Mouse (Mus musculus) erythroblast, embryonic 14.5 days (primary cell): ENCODE data around the gene Ivd. TPM values are rescaled to one million over a fixed set of nuclear protein-coding genes. Genes with fewer than 3 reads are reported as not detected.
A peak's percentile ranks its signal among the peaks of the same experiment; 100 is the strongest.

ENCODE experiments used
- H3K27me3 ChIP-seq: 2 replicates; pipeline ENCODE4 v1.6.1; 2012; ENCODE audit warnings: inconsistent platforms; ENCODE audit not compliant: control insufficient read depth
- H3K36me3 ChIP-seq: 2 replicates; pipeline ENCODE4 v1.6.1; 2012; ENCODE audit warnings: mild to moderate bottlenecking, inconsistent platforms; ENCODE audit not compliant: control insufficient read depth
- H3K4me1 ChIP-seq: 2 replicates; pipeline ENCODE4 v1.6.1; 2012; ENCODE audit warnings: inconsistent platforms; ENCODE audit not compliant: control insufficient read depth
- H3K4me3 ChIP-seq: replicated peaks from 2 replicates; pipeline ENCODE3; 2012; ENCODE audit warnings: moderate library complexity, mild to moderate bottlenecking, inconsistent platforms
- H3K9me3 ChIP-seq: 2 replicates; pipeline ENCODE4 v1.6.1; 2012; ENCODE audit warnings: low read length, inconsistent platforms, mixed read lengths; ENCODE audit not compliant: control insufficient read depth
- GATA1 ChIP-seq: IDR thresholded peaks from 2 replicates; pipeline ENCODE4 v1.6.1; 2012; ENCODE audit warnings: low read length, inconsistent platforms, mixed read lengths
- TAL1 ChIP-seq: IDR thresholded peaks from 3 replicates; pipeline ENCODE4 v1.6.1; 2012; ENCODE audit warnings: low read length, inconsistent platforms, mixed read lengths
- polyA plus RNA-seq: library from polyadenylated mRNA; stranded (reverse); fragments of >175 nt; gene quantifications from 2 replicates; pipeline ENCODE4 v1.2.3, GENCODE M21; 2012

The Ivd gene
- polyA plus RNA-seq, 1 experiment: 0.30 TPM

GRCm38 (mm10) chr2:118838330-118838729, 23.4 kb upstream of the Ivd start:
- Histone ChIP-seq H3K36me3 (peaks cover 37% of the 10 kb centered on the region), H3K9me3 (no peaks in the 10 kb centered on the region; the same call in 1 of the 2 replicates), H3K27me3 (peaks cover 14% of the 10 kb centered on the region), H3K4me1 (peaks cover 30% of the 10 kb centered on the region), H3K4me3 (no peak overlapping the region)
- TF ChIP-seq GATA1 (peak; percentile 78), TAL1 (no peak)

- H3K4me1 ChIP-seq: peaks cover 34% of the 10 kb centered on the region
- H3K36me3 ChIP-seq: peaks cover 9% of the 10 kb centered on the region
- H3K27me3 ChIP-seq: peaks cover 26% of the 10 kb centered on the region
- TF ChIP-seq TAL1 (no peak), GATA1 (no peak)
- H3K4me3 ChIP-seq: no peak overlapping the region
- peaks cover 5% of the 10 kb centered on the region for H3K9me3 ChIP-seq
These were observed 20.6 kb upstream of the Ivd start for GRCm38 (mm10) chr2:118841186-118841585.

GRCm38 (mm10) chr2:118841774-118842173, 20.0 kb upstream of the Ivd start:
- TF ChIP-seq TAL1 (no peak), GATA1 (no peak)
- Histone ChIP-seq H3K9me3 (peaks cover 5% of the 10 kb centered on the region), H3K4me1 (peaks cover 34% of the 10 kb centered on the region), H3K4me3 (no peak overlapping the region), H3K36me3 (peaks cover 3% of the 10 kb centered on the region), H3K27me3 (peaks cover 28% of the 10 kb centered on the region)

GRCm38 (mm10) chr2:118844427-118844826, 17.3 kb upstream of the Ivd start:
- Histone ChIP-seq H3K27me3 (peaks cover 36% of the 10 kb centered on the region), H3K9me3 (peaks cover 5% of the 10 kb centered on the region), H3K36me3 (no peaks in the 10 kb centered on the region), H3K4me1 (peaks cover 31% of the 10 kb centered on the region), H3K4me3 (no peak overlapping the region)
- TF ChIP-seq TAL1 (no peak), GATA1 (no peak)

GRCm38 (mm10) chr2:118846246-118846645, 15.5 kb upstream of the Ivd start:
- H3K9me3 ChIP-seq: peaks cover 5% of the 10 kb centered on the region
- H3K36me3 ChIP-seq: no peaks in the 10 kb centered on the region
- peaks cover 26% of the 10 kb centered on the region for H3K4me1 ChIP-seq
- H3K27me3 ChIP-seq: peaks cover 33% of the 10 kb centered on the region
- TF ChIP-seq TAL1 (no peak), GATA1 (no peak)
- H3K4me3 ChIP-seq: no peak overlapping the region

- H3K9me3 ChIP-seq: no peaks in the 10 kb centered on the region
- no peaks in the 10 kb centered on the region for H3K36me3 ChIP-seq
- peaks cover 2% of the 10 kb centered on the region for H3K4me1 ChIP-seq
- peaks cover 26% of the 10 kb centered on the region for H3K27me3 ChIP-seq
- no peak for TF ChIP-seq GATA1
- no peak for TF ChIP-seq TAL1
- H3K4me3 ChIP-seq: no peak overlapping the region
These were observed 10.0 kb upstream of the Ivd start for GRCm38 (mm10) chr2:118851756-118852155.

- Histone ChIP-seq H3K27me3 (peaks cover 2% of the 10 kb centered on the region; the same call in 1 of the 2 replicates), H3K4me1 (peaks cover 20% of the 10 kb centered on the region), H3K9me3 (no peaks in the 10 kb centered on the region), H3K36me3 (no peaks in the 10 kb centered on the region; the same call in 1 of the 2 replicates), H3K4me3 (peak overlapping the region; percentile 75)
- TF ChIP-seq GATA1 (no peak), TAL1 (no peak)
These were observed 554 bp downstream of the Ivd start for GRCm38 (mm10) chr2:118862340-118862675.

GRCm38 (mm10) chr2:118870601-118871000, 8.8 kb downstream of the Ivd start:
- no peaks in the 10 kb centered on the region for H3K9me3 ChIP-seq
- no peak overlapping the region for H3K4me3 ChIP-seq
- peaks cover 36% of the 10 kb centered on the region for H3K36me3 ChIP-seq
- TF ChIP-seq TAL1: no peak
- TF ChIP-seq GATA1: no peak
- no peaks in the 10 kb centered on the region for H3K27me3 ChIP-seq
- H3K4me1 ChIP-seq: no peaks in the 10 kb centered on the region

- Histone ChIP-seq H3K36me3 (peaks cover 36% of the 10 kb centered on the region), H3K4me1 (no peaks in the 10 kb centered on the region), H3K27me3 (no peaks in the 10 kb centered on the region), H3K4me3 (no peak overlapping the region), H3K9me3 (no peaks in the 10 kb centered on the region)
- no peak for TF ChIP-seq GATA1
- no peak for TF ChIP-seq TAL1
These were observed 9.3 kb downstream of the Ivd start for GRCm38 (mm10) chr2:118871032-118871431.

GRCm38 (mm10) chr2:118873018-118873417, 11.3 kb downstream of the Ivd start:
- no peaks in the 10 kb centered on the region for H3K9me3 ChIP-seq
- no peaks in the 10 kb centered on the region for H3K27me3 ChIP-seq
- TF ChIP-seq TAL1: no peak
- no peak for TF ChIP-seq GATA1
- peaks cover 2% of the 10 kb centered on the region; the same call in 1 of the 2 replicates for H3K4me1 ChIP-seq
- peaks cover 51% of the 10 kb centered on the region for H3K36me3 ChIP-seq
- no peak overlapping the region for H3K4me3 ChIP-seq
